Mouse (Mus musculus) heart, postnatal 14 days (tissue): ENCODE measurements around the gene Abcd1. TPM values are rescaled to one million over a fixed set of nuclear protein-coding genes. Genes with fewer than 3 reads are reported as not detected.

Experiments used
- total RNA-seq, 2 experiments: library from RNA; stranded (reverse); gene quantifications; 2 replicates each; pipeline ENCODE4 v1.2.3; 2021

Abcd1 gene
- total RNA-seq, 2 experiments from 2014 or later: 27.8 TPM

Other genes with a start within 250 kb of the Abcd1 start
- gene Bgn, start 233.0 kb upstream of the Abcd1 start, total RNA-seq: 100 to 1,000 TPM; 216 to 248 TPM
- under 1 TPM in 1 of 2 experiments, not detected in 1; 0.14 TPM for gene Atp2b3, start 213.5 kb upstream of the Abcd1 start, total RNA-seq
- not detected for gene Dusp9, start 77.2 kb upstream of the Abcd1 start, total RNA-seq
- gene Pnck, start 56.5 kb upstream of the Abcd1 start, total RNA-seq: 1 to 10 TPM; 4.3 to 6.8 TPM
- 100 to 1,000 TPM; 109 to 112 TPM for gene Slc6a8, start 43.4 kb upstream of the Abcd1 start, total RNA-seq
- gene Bcap31, start 422 bp upstream of the Abcd1 start, total RNA-seq: 10 to 100 TPM; 75.8 to 89.6 TPM
- gene Plxnb3, start 40.5 kb downstream of the Abcd1 start, total RNA-seq: 1 to 10 TPM; 1.0 to 1.2 TPM
- gene Srpk3, start 57.8 kb downstream of the Abcd1 start, total RNA-seq: 10 to 100 TPM; 23.9 to 29.3 TPM
- 100 to 1,000 TPM; 582 to 586 TPM for gene Idh3g, start 70.3 kb downstream of the Abcd1 start, total RNA-seq
- gene Ssr4, start 70.4 kb downstream of the Abcd1 start, total RNA-seq: 10 to 100 TPM; 82.1 to 83.9 TPM
- gene Pdzd4, start 108.4 kb downstream of the Abcd1 start, total RNA-seq: 1 to 10 TPM; 2.0 to 2.1 TPM
- not detected for gene Avpr2, start 175.5 kb downstream of the Abcd1 start, total RNA-seq
- 1 to 10 TPM; 2.0 to 2.1 TPM for gene L1cam, start 179.5 kb downstream of the Abcd1 start, total RNA-seq
- 1 to 10 TPM; 2.0 to 4.0 TPM for gene Arhgap4, start 205.3 kb downstream of the Abcd1 start, total RNA-seq
- 10 to 100 TPM; 54.3 to 59.5 TPM for gene Naa10, start 205.3 kb downstream of the Abcd1 start, total RNA-seq
- gene Renbp, start 214.3 kb downstream of the Abcd1 start, total RNA-seq: 10 to 100 TPM in 1 of 2 experiments, 1 to 10 TPM in 1; 8.2 to 10.1 TPM
- 10 to 100 TPM; 46.5 to 49.8 TPM for gene Hcfc1, start 249.8 kb downstream of the Abcd1 start, total RNA-seq